Mouse (Mus musculus): Measurements from ENCODE around the gene Map4.

- TF ChIP-seq CTCF (IDR thresholded peaks at IDR 0.05; ENCODE audit: low read depth) (no peak), EP300 (IDR thresholded peaks at IDR 0.05; ENCODE audit: low read depth) (no peak)
These were observed 187.0 kb downstream of the Map4 start for GRCm38 (mm10) chr9:110118249-110118648.

Data from liver, postnatal 0 days (tissue).